Mouse (Mus musculus): Measurements from ENCODE around the gene Ppp1r21. TPM values are rescaled to one million over a fixed set of nuclear protein-coding genes. Genes with fewer than 3 reads are reported as not detected.

The Ppp1r21 gene
- total and polyA plus RNA-seq, 3 experiments, result 11.1 to 16.2 TPM; not detected in 1

DNA sequence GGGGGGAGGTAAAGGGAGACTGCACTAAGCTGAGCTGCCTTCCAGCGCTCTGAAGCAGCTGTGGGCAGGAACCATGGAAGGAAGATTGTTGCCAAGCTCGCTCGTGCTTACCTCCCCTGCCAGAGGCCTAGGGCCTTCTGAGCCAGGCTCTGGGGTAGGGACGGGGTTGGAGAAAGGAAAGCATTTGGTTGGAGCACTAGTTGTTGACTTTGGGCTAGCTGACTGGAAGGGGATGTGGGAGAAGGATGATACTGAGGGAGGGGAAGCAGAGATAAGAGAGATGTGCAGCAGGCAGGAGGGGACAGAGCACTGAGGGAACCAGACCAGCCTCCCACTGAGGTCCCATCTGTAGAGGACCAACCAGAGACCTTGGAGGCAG lies 99.5 kb downstream of the Ppp1r21 start:
- no peaks in the 10 kb centered on the region for H3K4me1 ChIP-seq (ENCODE audit: control insufficient read depth in 1 of 2, insufficient read depth in 2 of 2, low read length in 2 of 2)
- H3K9me3 ChIP-seq (replicated peaks; ENCODE audit: insufficient read depth, low read length), result no peaks in the 10 kb centered on the region
- no peak overlapping the region for H3K4me3 ChIP-seq (ENCODE audit: control insufficient read depth in 1 of 2, insufficient read depth in 1 of 2, low read depth in 2 of 2, low read length in 2 of 2)
- H3K27me3 ChIP-seq (ENCODE audit: control insufficient read depth in 1 of 2, insufficient read depth in 2 of 2, low read length in 2 of 2), result no peaks in the 10 kb centered on the region
- TF ChIP-seq E2F4 (IDR thresholded peaks at IDR 0.05; ENCODE audit: borderline replicate concordance, low read depth, low read length), result no peak
- TF ChIP-seq POLR2A (IDR thresholded peaks at IDR 0.05; ENCODE audit: control insufficient read depth in 1 of 2, insufficient read depth in 1 of 2, low read depth in 1 of 2, low read length in 2 of 2, poor library complexity in 1 of 2), result no peak
- no peak for TF ChIP-seq CHD1 (IDR thresholded peaks at IDR 0.05; ENCODE audit: low read depth, low read length)
- no peak for TF ChIP-seq SIN3A (IDR thresholded peaks at IDR 0.05; ENCODE audit: low read length)
- TF ChIP-seq TCF12 (IDR thresholded peaks at IDR 0.05; ENCODE audit: low read depth, low read length), result no peak
- TF ChIP-seq NRF1 (IDR thresholded peaks at IDR 0.05; ENCODE audit: insufficient read depth, low read depth, low read length, poor library complexity, severe bottlenecking), result no peak
- no peak for TF ChIP-seq MAX (IDR thresholded peaks at IDR 0.05; ENCODE audit: low read length)
- no peak for TF ChIP-seq POLR2AphosphoS2 (IDR thresholded peaks at IDR 0.05; ENCODE audit: low read length)
- no peak for TF ChIP-seq MXI1 (IDR thresholded peaks at IDR 0.05; ENCODE audit: low read depth, low read length)
- no peak for TF ChIP-seq GATA1 (IDR thresholded peaks at IDR 0.05; ENCODE audit: low read depth, low read length)
- no peak for TF ChIP-seq UBTF (IDR thresholded peaks at IDR 0.05; ENCODE audit: borderline replicate concordance, insufficient read depth, low read depth, low read length)
- TF ChIP-seq TBP (IDR thresholded peaks at IDR 0.05; ENCODE audit: low read depth, low read length), result no peak
- TF ChIP-seq ZMIZ1 (IDR thresholded peaks at IDR 0.05; ENCODE audit: low read depth, low read length), result no peak
- no peak for TF ChIP-seq SMC3 (IDR thresholded peaks at IDR 0.05; ENCODE audit: low read depth, low read length)
- DNase-seq (ENCODE audit: low read depth, low spot score), result no peak
- no peaks in the 10 kb centered on the region for H3K79me2 ChIP-seq (ENCODE audit: control insufficient read depth, insufficient read depth, low read length, poor library complexity)
- no peaks in the 10 kb centered on the region for H3K36me3 ChIP-seq (ENCODE audit: control insufficient read depth in 1 of 2, insufficient read depth in 2 of 2, low read length in 2 of 2)
- no peak overlapping the region for H3K9ac ChIP-seq (ENCODE audit: control insufficient read depth, low read depth, low read length, poor library complexity, severe bottlenecking)
- no peak overlapping the region for H3K27ac ChIP-seq (ENCODE audit: control insufficient read depth, low read depth, low read length)

DNA sequence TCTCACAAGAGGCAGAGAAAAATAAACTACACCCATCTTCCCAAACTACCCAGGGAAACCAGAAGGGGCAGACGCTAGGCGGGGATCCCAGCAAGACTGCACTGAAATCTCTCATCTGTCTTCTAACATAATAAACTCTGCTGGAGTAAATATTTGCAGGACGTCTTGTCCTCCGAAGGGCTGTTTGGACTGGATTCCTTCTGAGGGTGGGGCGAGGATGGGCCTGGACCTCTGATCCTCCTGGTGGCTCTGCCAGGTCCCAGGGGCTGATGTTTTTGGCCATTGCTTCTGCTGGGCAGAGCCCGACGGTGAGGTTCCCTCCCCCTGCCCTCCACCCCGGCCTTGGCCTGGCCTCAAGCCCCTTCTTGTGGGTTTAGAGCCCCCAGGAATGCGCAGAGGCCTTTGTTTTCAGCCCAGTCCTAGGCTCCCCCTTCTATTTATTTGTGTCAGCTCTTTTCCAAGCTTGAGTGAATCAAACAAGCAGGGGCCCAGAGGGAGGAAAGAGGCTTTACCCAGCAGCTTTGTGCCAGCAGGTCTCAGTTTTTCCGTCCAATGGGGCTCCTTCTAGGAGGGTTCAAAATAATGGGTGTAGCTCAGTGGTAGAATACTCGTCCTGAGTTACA lies 100.1 kb downstream of the Ppp1r21 start:
- H3K79me2 ChIP-seq (ENCODE audit: control insufficient read depth, insufficient read depth, low read length, poor library complexity), result no peaks in the 10 kb centered on the region
- H3K27ac ChIP-seq (ENCODE audit: control insufficient read depth, low read depth, low read length), result no peak overlapping the region
- no peak for TF ChIP-seq ELF1 (IDR thresholded peaks at IDR 0.05; ENCODE audit: low read depth, low read length)
- TF ChIP-seq GABPA (IDR thresholded peaks at IDR 0.05; ENCODE audit: low read depth, low read length), result no peak
- no peak for TF ChIP-seq UBTF (IDR thresholded peaks at IDR 0.05; ENCODE audit: borderline replicate concordance, insufficient read depth, low read depth, low read length)
- TF ChIP-seq MEF2A (IDR thresholded peaks at IDR 0.05; ENCODE audit: extremely low read depth, insufficient replicate concordance, low read depth, low read length, poor library complexity, severe bottlenecking), result no peak
- no peak for TF ChIP-seq HCFC1 (IDR thresholded peaks at IDR 0.05; ENCODE audit: low read depth, low read length)
- TF ChIP-seq POLR2AphosphoS2 (IDR thresholded peaks at IDR 0.05; ENCODE audit: low read length), result no peak
- no peak for TF ChIP-seq E2F4 (IDR thresholded peaks at IDR 0.05; ENCODE audit: borderline replicate concordance, low read depth, low read length)
- no peak for TF ChIP-seq ZNF384 (IDR thresholded peaks at IDR 0.05; ENCODE audit: low read depth, low read length)
- no peak for TF ChIP-seq BHLHE40 (IDR thresholded peaks at IDR 0.05; ENCODE audit: borderline replicate concordance, low read depth, low read length)
- no peak for TF ChIP-seq CHD2 (IDR thresholded peaks at IDR 0.05; ENCODE audit: low read length)
- no peak for TF ChIP-seq GATA1 (IDR thresholded peaks at IDR 0.05; ENCODE audit: low read depth, low read length)
- no peak for DNase-seq (ENCODE audit: low read depth, low spot score)
- H3K9ac ChIP-seq (ENCODE audit: control insufficient read depth, low read depth, low read length, poor library complexity, severe bottlenecking), result no peak overlapping the region
- no peaks in the 10 kb centered on the region for H3K27me3 ChIP-seq (ENCODE audit: control insufficient read depth in 1 of 2, insufficient read depth in 2 of 2, low read length in 2 of 2)
- H3K4me3 ChIP-seq (ENCODE audit: control insufficient read depth in 1 of 2, insufficient read depth in 1 of 2, low read depth in 2 of 2, low read length in 2 of 2), result no peak overlapping the region
- H3K9me3 ChIP-seq (replicated peaks; ENCODE audit: insufficient read depth, low read length), result no peaks in the 10 kb centered on the region
- no peaks in the 10 kb centered on the region for H3K36me3 ChIP-seq (ENCODE audit: control insufficient read depth in 1 of 2, insufficient read depth in 2 of 2, low read length in 2 of 2)
- no peaks in the 10 kb centered on the region for H3K4me1 ChIP-seq (ENCODE audit: control insufficient read depth in 1 of 2, insufficient read depth in 2 of 2, low read length in 2 of 2)

Measured in MEL (cell line).